Mouse (Mus musculus) CH12.LX (cell line): ENCODE measurements around the gene Jmjd1c. TPM values are rescaled to one million over a fixed set of nuclear protein-coding genes. Genes with fewer than 3 reads are reported as not detected.

ENCODE experiments used
- DNase-seq: peaks from one replicate; pipeline ENCODE4 v3.0.0-alpha.2; 2013; ENCODE audit errors: extremely low read depth
- H3K27ac ChIP-seq: 2 replicates; pipeline ENCODE4 v1.5.1; 2012; ENCODE audit warnings: low read depth, mild to moderate bottlenecking, control low read depth, moderate library complexity; ENCODE audit not compliant: insufficient read depth
- H3K27me3 ChIP-seq: replicated peaks from 2 replicates; pipeline ENCODE3; 2012; ENCODE audit warnings: inconsistent platforms
- H3K36me3 ChIP-seq, 2 experiments: replicated peaks in 1 of 2; 2 replicates each; pipeline versions ENCODE3 to v1.6.1; 2012; ENCODE audit warnings: inconsistent platforms in 1 of 2, low read length in 1 of 2, mild to moderate bottlenecking in 1 of 2, mixed read lengths in 1 of 2, moderate library complexity in 1 of 2; ENCODE audit not compliant: control insufficient read depth in 1 of 2, insufficient read depth in 1 of 2
- H3K4me1 ChIP-seq, 2 experiments: 2 replicates each; pipeline ENCODE4 v1.6.1; 2012; ENCODE audit warnings: inconsistent platforms in 1 of 2, moderate library complexity in 1 of 2; ENCODE audit not compliant: insufficient read depth in 2 of 2, control insufficient read depth in 1 of 2
- H3K4me2 ChIP-seq: 2 replicates; pipeline ENCODE4 v1.6.1; 2012; ENCODE audit warnings: low read depth, mild to moderate bottlenecking, control low read depth; ENCODE audit not compliant: poor library complexity, insufficient read depth, severe bottlenecking
- H3K4me3 ChIP-seq, 3 experiments: fragments of 150-350 bp in 1 of 3; sonication (generic) in 1 of 3; replicated peaks in 1 of 3; 2 replicates each; pipeline versions ENCODE3 to v1.5.1; 2011 to 2012; ENCODE audit warnings: low read depth in 2 of 3, low read length in 2 of 3, mild to moderate bottlenecking in 2 of 3, moderate library complexity in 2 of 3, control low read depth in 1 of 3, improper control_type of control experiment in 1 of 3, inconsistent platforms in 1 of 3, mixed read lengths in 1 of 3; ENCODE audit not compliant: poor library complexity in 1 of 3
- H3K79me2 ChIP-seq: replicated peaks from 2 replicates; pipeline ENCODE4 v1.6.1; 2012; ENCODE audit warnings: mild to moderate bottlenecking, moderate library complexity; ENCODE audit not compliant: control insufficient read depth, poor library complexity, insufficient read depth, severe bottlenecking; ENCODE audit errors: extremely low read depth
- H3K9ac ChIP-seq: 2 replicates; pipeline ENCODE4 v1.6.1; 2012; ENCODE audit warnings: low read depth, mild to moderate bottlenecking, control low read depth, moderate library complexity; ENCODE audit not compliant: insufficient read depth
- H3K9me3 ChIP-seq: replicated peaks from 2 replicates; pipeline ENCODE3; 2012; ENCODE audit warnings: low read length, inconsistent platforms, mixed read lengths
- CHD1 ChIP-seq: IDR thresholded peaks from 2 replicates; pipeline ENCODE4 v1.6.1; 2012; ENCODE audit warnings: low read depth, low read length, improper control_type of control experiment, inconsistent platforms
- CHD2 ChIP-seq: IDR thresholded peaks from 2 replicates; pipeline ENCODE4 v1.6.1; 2011; ENCODE audit warnings: low read length, improper control_type of control experiment
- ELF1 ChIP-seq: IDR thresholded peaks from 2 replicates; pipeline ENCODE4 v1.6.1; 2014; ENCODE audit warnings: low read depth, mild to moderate bottlenecking, inconsistent platforms, low read length, improper control_type of control experiment
- EP300 ChIP-seq: IDR thresholded peaks from 2 replicates; pipeline ENCODE4 v1.6.1; 2011; ENCODE audit warnings: low read length, improper control_type of control experiment
- ETS1 ChIP-seq: conservative IDR thresholded peaks from 2 replicates; pipeline ENCODE4 v1.6.1; 2012; ENCODE audit warnings: low read depth, mild to moderate bottlenecking, inconsistent platforms, low read length, improper control_type of control experiment, moderate library complexity
- GABPA ChIP-seq: IDR thresholded peaks from 2 replicates; pipeline ENCODE4 v1.6.1; 2012; ENCODE audit warnings: low read depth, low read length, improper control_type of control experiment, inconsistent platforms; ENCODE audit not compliant: insufficient replicate concordance
- HCFC1 ChIP-seq: IDR thresholded peaks from 2 replicates; pipeline ENCODE4 v1.6.1; 2012; ENCODE audit warnings: low read depth, mild to moderate bottlenecking, inconsistent platforms, low read length, improper control_type of control experiment
- IRF4 ChIP-seq: IDR thresholded peaks from 2 replicates; pipeline ENCODE4 v1.6.1; 2014; ENCODE audit warnings: low read depth, mild to moderate bottlenecking, inconsistent platforms, low read length, improper control_type of control experiment
- JUND ChIP-seq: conservative IDR thresholded peaks from 2 replicates; pipeline ENCODE4 v1.6.1; 2011; ENCODE audit warnings: low read depth, low read length, improper control_type of control experiment
- KAT2A ChIP-seq: IDR thresholded peaks from 2 replicates; pipeline ENCODE4 v1.6.1; 2012; ENCODE audit warnings: low read length, improper control_type of control experiment, inconsistent platforms; ENCODE audit not compliant: insufficient replicate concordance
- MAX ChIP-seq: IDR thresholded peaks from 2 replicates; pipeline ENCODE4 v1.6.1; 2011; ENCODE audit warnings: low read length, improper control_type of control experiment
- MEF2A ChIP-seq: IDR thresholded peaks from 2 replicates; pipeline ENCODE4 v1.6.1; 2014; ENCODE audit warnings: low read depth, mild to moderate bottlenecking, inconsistent platforms, low read length, improper control_type of control experiment, borderline replicate concordance
- MXI1 ChIP-seq: IDR thresholded peaks from 2 replicates; pipeline ENCODE4 v1.6.1; 2011; ENCODE audit warnings: mild to moderate bottlenecking, low read depth, low read length, improper control_type of control experiment
- MYC ChIP-seq: IDR thresholded peaks from 2 replicates; pipeline ENCODE4 v1.6.1; 2011; ENCODE audit warnings: low read depth, mild to moderate bottlenecking, improper control_type of control experiment, low read length
- NELFE ChIP-seq: IDR thresholded peaks from 2 replicates; pipeline ENCODE4 v1.6.1; 2011; ENCODE audit warnings: low read depth, low read length, improper control_type of control experiment
- NRF1 ChIP-seq: IDR thresholded peaks from 2 replicates; pipeline ENCODE4 v1.6.1; 2014; ENCODE audit warnings: low read depth, mild to moderate bottlenecking, inconsistent platforms, low read length, improper control_type of control experiment, moderate library complexity
- PAX5 ChIP-seq: IDR thresholded peaks from 2 replicates; pipeline ENCODE4 v1.6.1; 2012; ENCODE audit warnings: low read length, inconsistent platforms, mixed read lengths
- POLR2A ChIP-seq: IDR thresholded peaks from 2 replicates; pipeline ENCODE4 v1.6.1; 2011; ENCODE audit warnings: low read depth, mild to moderate bottlenecking, improper control_type of control experiment, low read length
- RAD21 ChIP-seq: IDR thresholded peaks from 2 replicates; pipeline ENCODE4 v1.6.1; 2011; ENCODE audit warnings: low read depth, mild to moderate bottlenecking, low read length, improper control_type of control experiment, moderate library complexity
- RCOR1 ChIP-seq: conservative IDR thresholded peaks from 2 replicates; pipeline ENCODE4 v1.6.1; 2012; ENCODE audit warnings: low read depth, mild to moderate bottlenecking, inconsistent platforms, low read length, improper control_type of control experiment
- SIN3A ChIP-seq: IDR thresholded peaks from 2 replicates; pipeline ENCODE4 v1.6.1; 2012; ENCODE audit warnings: low read length, improper control_type of control experiment, inconsistent platforms
- TBP ChIP-seq: conservative IDR thresholded peaks from 2 replicates; pipeline ENCODE4 v1.6.1; 2011; ENCODE audit warnings: low read depth, low read length, improper control_type of control experiment
- UBTF ChIP-seq: IDR thresholded peaks from 2 replicates; pipeline ENCODE4 v1.6.1; 2012; ENCODE audit warnings: low read depth, mild to moderate bottlenecking, inconsistent platforms, low read length, improper control_type of control experiment, moderate library complexity
- USF2 ChIP-seq: conservative IDR thresholded peaks from 2 replicates; pipeline ENCODE4 v1.6.1; 2011; ENCODE audit warnings: low read depth, low read length, improper control_type of control experiment
- ZC3H11A ChIP-seq: IDR thresholded peaks from 2 replicates; pipeline ENCODE4 v1.6.1; 2012; ENCODE audit warnings: low read depth, mild to moderate bottlenecking, inconsistent platforms, low read length, improper control_type of control experiment
- ZMIZ1 ChIP-seq: IDR thresholded peaks from 2 replicates; pipeline ENCODE4 v1.6.1; 2012; ENCODE audit warnings: low read depth, mild to moderate bottlenecking, inconsistent platforms, low read length, improper control_type of control experiment
- ZNF384 ChIP-seq: IDR thresholded peaks from 2 replicates; pipeline ENCODE4 v1.6.1; 2012; ENCODE audit warnings: low read depth, low read length, improper control_type of control experiment, inconsistent platforms
- dilution Hi-C: fragments of 300-500 bp; cut with MboI; formaldehyde crosslinking; loops from 2 replicates; pipeline ENCODE4 v1.14.3; 2020; ENCODE audit warnings: low sequenced_read_pairs; ENCODE audit not compliant: extremely low pct_unique_long_range_greater_than_20kb, extremely low pct_ligation_motif_present
- in situ Hi-C: fragments of 300-500 bp; cut with MboI; formaldehyde crosslinking; loops from 3 replicates; pipeline ENCODE4 v1.14.3; 2019; ENCODE audit warnings: low sequenced_read_pairs, low pct_ligation_motif_present, low pct_unique_long_range_greater_than_20kb, mixed read lengths
- polyA plus RNA-seq: library from polyadenylated mRNA; unstranded; fragments of >175 nt; gene quantifications from 2 replicates; pipeline ENCODE4 v1.2.1, GENCODE M21; 2012; ENCODE audit warnings: low read depth; ENCODE audit not compliant: insufficient read length
- total RNA-seq, 2 experiments: library from RNA; depleted of rRNA; stranded (reverse); fragments of 300-350 nt in 1 of 2; fragments of >200 nt in 1 of 2; gene quantifications; 2 replicates each; pipeline ENCODE4 v1.2.3; 2012 to 2014

The Jmjd1c gene
- total and polyA plus RNA-seq, 3 experiments = 41.2 to 50.1 (median 41.6) TPM

- H3K4me3 ChIP-seq = no peak overlapping the region
- peaks cover 10% of the 10 kb centered on the region for H3K79me2 ChIP-seq
- no peak overlapping the region for H3K9ac ChIP-seq
- in situ Hi-C loops = no loop called here
- no peaks in the 10 kb centered on the region for H3K27me3 ChIP-seq
- H3K9me3 ChIP-seq = no peaks in the 10 kb centered on the region
- no peaks in the 10 kb centered on the region for H3K4me1 ChIP-seq
- H3K4me2 ChIP-seq = no peak overlapping the region
- TF ChIP-seq MEF2A (no peak), NELFE (no peak), POLR2A (no peak), IRF4 (no peak), ZC3H11A (no peak)
- TF ChIP-seq, all 38 proteins: peak for 0
- DNase-seq = no peak
- dilution Hi-C loops = no loop called here
- Histone ChIP-seq H3K27ac (no peak overlapping the region), H3K36me3 (peaks cover 65 to 97% of the 10 kb centered on the region in 2 experiments)
Measured at GRCm38 (mm10) chr10:67252353-67252752, 156.4 kb downstream of the Jmjd1c start.

GRCm38 (mm10) chr10:67253115-67253514 lies 157.2 kb downstream of the Jmjd1c start:
- no peak overlapping the region for H3K9ac ChIP-seq
- no peak overlapping the region for H3K4me3 ChIP-seq
- H3K27ac ChIP-seq = no peak overlapping the region
- TF ChIP-seq ZNF384 = no peak
- TF ChIP-seq SIN3A = no peak
- no peak for TF ChIP-seq USF2
- no peak for TF ChIP-seq CHD1
- no peak for TF ChIP-seq ETS1
- no peak for TF ChIP-seq HCFC1
- no peak for TF ChIP-seq KAT2A
- TF ChIP-seq JUND = no peak
- TF ChIP-seq MEF2A = no peak
- no peak for TF ChIP-seq MXI1
- TF ChIP-seq NELFE = no peak
- no peak overlapping the region for H3K4me2 ChIP-seq
- in situ Hi-C loops = no loop called here
- no peaks in the 10 kb centered on the region for H3K4me1 ChIP-seq
- peaks cover 66 to 95% of the 10 kb centered on the region in 2 experiments for H3K36me3 ChIP-seq
- H3K27me3 ChIP-seq = no peaks in the 10 kb centered on the region
- dilution Hi-C loops = no loop called here
- H3K9me3 ChIP-seq = no peaks in the 10 kb centered on the region
- DNase-seq = no peak
- H3K79me2 ChIP-seq = peaks cover 10% of the 10 kb centered on the region

- Histone ChIP-seq H3K4me2 (no peak overlapping the region), H3K79me2 (no peaks in the 10 kb centered on the region), H3K27me3 (no peaks in the 10 kb centered on the region), H3K4me3 (no peak overlapping the region), H3K9ac (no peak overlapping the region), H3K9me3 (no peaks in the 10 kb centered on the region), H3K4me1 (no peaks in the 10 kb centered on the region), H3K36me3 (peaks cover 45 to 47% of the 10 kb centered on the region in 2 experiments), H3K27ac (no peak overlapping the region)
- in situ Hi-C loops (no loop called here), dilution Hi-C loops (no loop called here)
- peak; percentile 39 for DNase-seq
- TF ChIP-seq RAD21 (peak; percentile 78), CHD1 (no peak), POLR2A (peak; percentile 36; the same call in 1 of the 2 replicates), MAX (no peak), RCOR1 (no peak), GABPA (no peak), TBP (no peak), MXI1 (no peak), PAX5 (no peak), MYC (no peak), JUND (no peak), ELF1 (no peak), ZNF384 (no peak), NRF1 (no peak), EP300 (no peak), CHD2 (no peak), SIN3A (no peak), UBTF (no peak), ZMIZ1 (no peak), ETS1 (no peak), HCFC1 (no peak), USF2 (no peak)
Measured at GRCm38 (mm10) chr10:67264852-67265251, 168.9 kb downstream of the Jmjd1c start.
